Mouse (Mus musculus): Measurements from ENCODE around the gene Ncs1.

Gene Ncs1

GRCm38 (mm10) chr2:31282266-31282665 lies 36.6 kb downstream of the Ncs1 start:
- no peak for DNase-seq

- no peak for DNase-seq
Observed at GRCm38 (mm10) chr2:31282880-31283279, 37.3 kb downstream of the Ncs1 start.

GRCm38 (mm10) chr2:31284531-31284930 lies 38.9 kb downstream of the Ncs1 start:
- DNase-seq: no peak

- DNase-seq: peak; percentile 63 to 76
Observed at GRCm38 (mm10) chr2:31291421-31291820, 45.8 kb downstream of the Ncs1 start.

GRCm38 (mm10) chr2:31294985-31295384 lies 49.4 kb downstream of the Ncs1 start:
- peak; percentile 78 to 87 for DNase-seq

- DNase-seq: no peak
Observed at GRCm38 (mm10) chr2:31296395-31296794, 50.8 kb downstream of the Ncs1 start.

- DNase-seq: peak; percentile 63 to 73
Observed at GRCm38 (mm10) chr2:31297602-31298268, 52.1 kb downstream of the Ncs1 start.

- no peak for DNase-seq
Observed at GRCm38 (mm10) chr2:31298814-31299213, 53.2 kb downstream of the Ncs1 start.

GRCm38 (mm10) chr2:31299266-31299665 lies 53.6 kb downstream of the Ncs1 start:
- peak in 1 of 2 experiments; percentile 11 for DNase-seq

GRCm38 (mm10) chr2:31299996-31300395 lies 54.4 kb downstream of the Ncs1 start:
- no peak for DNase-seq

- DNase-seq: no peak
Observed at GRCm38 (mm10) chr2:31303177-31303576, 57.6 kb downstream of the Ncs1 start.

GRCm38 (mm10) chr2:31304191-31304590 lies 58.6 kb downstream of the Ncs1 start:
- no peak for DNase-seq

GRCm38 (mm10) chr2:31304801-31305665 lies 59.4 kb downstream of the Ncs1 start:
- no peak for DNase-seq

GRCm38 (mm10) chr2:31305684-31306083 lies 60.1 kb downstream of the Ncs1 start:
- DNase-seq: peak in 1 of 2 experiments; percentile 59

GRCm38 (mm10) chr2:31308257-31308656 lies 62.6 kb downstream of the Ncs1 start:
- no peak for DNase-seq

- no peak for DNase-seq
Observed at GRCm38 (mm10) chr2:31309549-31309948, 63.9 kb downstream of the Ncs1 start.

- no peak for DNase-seq
Observed at GRCm38 (mm10) chr2:31314007-31314465, 68.4 kb downstream of the Ncs1 start, which contains the start of gene Hmcn2. Gene Hmcn2 (plus strand): TSS chr2:31314415.

GRCm38 (mm10) chr2:31318162-31318561 lies 72.5 kb downstream of the Ncs1 start:
- DNase-seq: no peak

GRCm38 (mm10) chr2:31319200-31319599 lies 73.6 kb downstream of the Ncs1 start:
- DNase-seq: no peak

- DNase-seq: no peak
Observed at GRCm38 (mm10) chr2:31327186-31327585, 81.6 kb downstream of the Ncs1 start.

GRCm38 (mm10) chr2:31337706-31338330 lies 92.2 kb downstream of the Ncs1 start:
- no peak for DNase-seq

- peak; percentile 45 to 64 for DNase-seq
Observed at GRCm38 (mm10) chr2:31339826-31340225, 94.2 kb downstream of the Ncs1 start.
